Mouse (Mus musculus) urinary bladder, adult 18-20 months (tissue): ENCODE measurements at regions not wholly inside any gene's neighbourhood (a gene's known extent, or its start where the extent isn't known, plus 50 kb on each side); places are given as distances from the start of the nearest gene placed in this dataset.

Experiments
- DNase-seq, 2 experiments: peaks; one replicate each; pipeline ENCODE4 v3.0.0; 2022; ENCODE audit warnings: low spot score in 2 of 2, mixed read lengths in 2 of 2

DNA sequence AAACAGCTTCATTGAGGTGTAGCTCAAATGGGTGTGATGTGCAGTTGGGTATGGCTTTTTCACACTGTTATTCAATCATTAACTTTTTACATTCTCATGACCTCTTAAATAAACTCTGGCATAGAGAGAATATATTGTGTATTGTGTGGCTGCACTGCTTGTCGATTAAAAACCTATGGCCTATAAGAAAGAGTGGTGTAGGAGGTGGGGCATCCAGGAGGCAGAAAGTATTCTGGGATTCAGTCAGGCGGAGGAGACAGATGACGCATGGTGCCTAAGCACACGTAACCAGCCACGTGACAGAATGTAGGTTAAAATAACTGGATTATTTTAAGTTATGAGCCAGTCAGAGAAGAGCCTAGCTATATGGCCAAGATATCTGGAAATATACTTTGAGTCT lies 78.2 kb upstream of the Slc16a7 start:
- no peak for DNase-seq

DNA sequence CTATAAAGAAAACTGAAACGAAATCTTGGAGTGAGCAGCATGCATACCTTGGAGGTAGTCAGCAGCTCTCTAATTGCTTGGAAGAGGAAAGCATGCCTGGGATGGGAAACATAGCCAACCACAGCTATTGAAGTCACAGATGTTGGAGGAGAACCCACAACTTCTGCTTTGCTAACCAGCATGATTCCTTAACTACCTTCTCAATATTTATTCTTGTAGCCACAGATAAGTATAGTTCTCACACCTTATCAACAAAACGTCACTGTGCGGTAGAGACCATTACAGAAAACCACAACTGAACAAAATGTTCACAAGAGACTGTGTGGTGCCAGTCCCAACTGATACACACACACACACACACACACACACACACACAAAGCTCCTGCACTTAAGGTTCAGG lies 99.1 kb upstream of the Slc16a7 start:
- no peak for DNase-seq

DNA sequence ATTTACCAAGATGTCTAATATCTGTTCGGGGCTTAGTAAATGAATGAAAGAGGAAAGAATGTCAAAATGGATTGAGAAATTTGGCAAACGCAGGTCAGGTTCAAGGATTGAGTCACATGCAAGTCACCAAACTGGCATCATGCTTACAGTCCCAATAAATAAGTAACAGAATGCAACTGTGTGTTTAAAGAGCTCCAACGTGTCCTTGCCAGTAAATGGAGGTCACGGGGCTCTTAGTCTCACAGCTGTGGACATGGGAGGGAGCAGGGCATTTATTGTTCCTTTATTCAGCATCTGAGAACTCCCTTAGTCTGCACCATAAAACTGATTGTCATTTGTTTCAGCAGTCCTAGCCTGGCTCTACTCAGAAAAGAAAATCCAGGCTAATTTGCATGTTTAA lies 101.1 kb upstream of the Slc16a7 start:
- DNase-seq = no peak

DNA sequence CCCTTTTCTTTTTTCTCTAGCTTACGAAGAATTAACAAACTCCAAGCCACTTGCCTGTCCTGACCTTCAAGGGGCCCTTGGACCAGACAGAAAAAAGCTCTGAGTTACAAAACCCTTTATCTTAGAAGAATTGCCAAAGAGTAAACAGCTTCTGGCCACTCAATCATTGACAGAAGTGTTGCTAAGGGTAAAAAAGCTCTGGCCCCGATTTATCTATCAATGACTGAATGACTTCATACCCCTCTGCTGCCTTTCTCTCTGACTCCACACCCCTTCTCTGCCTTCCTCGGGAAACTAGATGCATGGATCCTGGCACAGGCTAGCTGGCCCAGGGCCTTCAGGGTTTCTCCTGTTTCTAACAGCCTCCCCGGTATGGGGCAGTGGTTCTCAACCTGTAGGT lies 105.2 kb upstream of the Slc16a7 start:
- DNase-seq = no peak

DNA sequence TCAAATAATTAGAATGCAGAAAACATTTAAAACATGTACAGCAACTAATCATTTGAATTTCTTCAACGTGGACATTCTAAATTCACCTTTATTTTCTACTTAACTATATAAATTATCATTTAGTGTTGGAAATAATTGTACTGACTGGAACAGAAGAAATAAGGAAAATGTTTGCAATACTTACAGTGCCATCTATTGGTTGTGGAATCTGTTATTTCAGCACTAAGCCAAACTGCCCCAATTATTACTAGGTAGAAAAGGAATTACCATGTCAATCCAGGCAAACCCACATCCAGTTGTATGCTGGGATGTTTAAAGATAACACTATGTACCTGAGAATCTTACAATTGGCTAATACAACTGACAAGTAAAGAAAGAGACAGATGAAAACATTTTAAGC lies 109.1 kb upstream of the Slc16a7 start:
- DNase-seq = no peak

DNA sequence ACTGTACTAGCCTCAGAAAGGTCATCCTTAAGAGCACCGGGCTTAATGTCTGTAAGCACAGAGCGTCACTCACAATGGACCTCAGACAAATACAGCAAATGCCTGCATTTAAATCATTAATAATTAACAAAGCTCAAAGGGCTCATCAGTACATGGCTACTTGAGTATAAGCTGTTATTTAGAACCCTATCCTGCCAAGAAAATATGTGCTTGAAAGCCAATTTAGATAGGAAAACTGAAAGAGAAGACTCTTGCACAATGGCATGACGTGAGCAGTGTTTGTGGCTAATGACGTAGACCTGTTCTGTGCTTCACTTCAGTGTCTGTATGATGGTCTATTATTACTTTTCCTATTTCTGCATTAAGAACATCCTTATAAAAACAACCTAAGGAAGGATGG lies 111.1 kb upstream of the Slc16a7 start:
- DNase-seq = no peak

DNA sequence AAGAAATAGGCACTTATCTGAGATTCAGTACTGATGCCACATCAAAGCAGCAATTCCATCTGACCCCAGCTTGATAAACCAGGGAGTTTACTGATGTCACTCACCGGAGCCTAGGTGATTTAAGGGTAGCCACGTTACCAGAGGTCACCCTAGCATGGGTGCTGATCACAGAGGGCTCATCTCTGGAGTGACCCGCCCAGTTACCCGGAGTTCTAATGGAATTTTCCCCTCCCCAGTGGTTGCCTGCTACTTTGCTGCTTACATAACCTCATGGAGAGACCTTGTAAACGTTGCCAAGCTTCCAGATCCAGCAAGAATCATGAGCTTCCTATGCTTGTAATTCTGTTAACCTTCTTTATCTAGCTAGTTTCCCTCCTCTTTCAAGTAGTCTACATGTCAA lies 125.8 kb upstream of the Slc16a7 start:
- DNase-seq = no peak

DNA sequence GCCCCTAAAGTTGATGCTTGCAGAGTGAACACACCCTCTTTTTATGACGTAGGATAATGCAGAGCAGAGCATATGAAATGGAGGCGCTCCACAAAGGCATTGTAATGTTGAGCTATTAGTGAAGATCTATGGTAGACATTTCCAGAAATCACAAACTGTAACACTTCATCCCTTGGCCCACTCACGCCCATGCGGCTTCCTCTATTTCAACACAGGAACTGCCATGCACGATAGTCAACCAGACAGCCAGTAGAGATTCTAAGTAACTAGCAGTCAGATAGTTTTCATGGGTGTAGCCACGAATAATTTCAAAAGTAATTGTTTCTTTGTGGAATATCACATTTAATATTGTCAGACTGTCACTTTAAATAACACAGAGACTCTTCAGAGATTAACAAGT lies 141.6 kb upstream of the Slc16a7 start:
- no peak for DNase-seq

DNA sequence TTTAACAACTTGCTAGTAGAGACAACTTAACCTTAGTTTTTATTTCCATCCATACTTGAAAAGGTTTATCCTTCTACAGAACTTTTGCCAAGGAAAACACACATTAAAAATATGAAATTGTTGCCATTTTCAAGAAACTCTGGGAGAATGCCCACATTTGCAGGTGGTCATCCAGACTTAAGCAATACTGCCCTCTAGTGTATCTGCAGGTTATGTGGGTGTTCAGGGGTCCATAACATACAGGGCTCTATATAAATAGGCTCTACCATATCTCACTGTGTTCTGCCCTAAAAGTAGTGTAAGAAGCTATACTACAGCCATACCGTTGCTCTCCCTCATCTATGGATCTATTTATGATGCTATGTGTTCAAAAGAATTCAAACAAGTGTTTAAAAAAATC lies 149.1 kb upstream of the Slc16a7 start:
- no peak for DNase-seq

DNA sequence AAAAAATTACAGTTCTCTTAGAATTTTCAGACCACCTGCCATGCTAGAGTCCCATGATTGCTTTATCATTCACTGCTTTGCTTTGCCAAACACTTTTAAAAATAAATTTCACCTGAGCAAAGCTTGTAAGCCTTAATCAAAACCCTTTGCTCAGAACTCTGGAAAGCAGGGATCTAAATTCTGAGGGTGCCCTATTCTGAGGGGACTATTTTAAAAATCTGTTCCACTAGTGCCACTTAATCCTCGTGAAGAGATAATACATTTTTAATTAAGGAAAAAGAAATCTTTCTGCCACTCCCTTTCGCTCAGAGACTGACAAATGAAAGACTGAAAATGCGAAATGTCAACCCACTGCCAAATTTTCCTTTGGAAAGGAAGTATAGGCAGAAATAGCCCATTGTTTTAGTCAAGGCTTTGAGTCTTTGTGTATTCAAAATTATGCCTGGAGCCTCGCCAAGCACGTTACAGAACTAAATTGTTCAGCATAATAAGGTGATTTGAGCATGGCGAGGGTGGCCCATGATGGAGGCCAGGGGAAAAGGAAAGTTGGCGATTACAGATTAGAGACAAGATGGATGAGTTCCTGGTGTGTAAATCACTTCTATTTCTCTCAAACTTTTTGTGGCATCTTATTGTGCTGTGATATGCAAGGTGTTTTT lies 197.4 kb upstream of the Slc16a7 start:
- no peak for DNase-seq

DNA sequence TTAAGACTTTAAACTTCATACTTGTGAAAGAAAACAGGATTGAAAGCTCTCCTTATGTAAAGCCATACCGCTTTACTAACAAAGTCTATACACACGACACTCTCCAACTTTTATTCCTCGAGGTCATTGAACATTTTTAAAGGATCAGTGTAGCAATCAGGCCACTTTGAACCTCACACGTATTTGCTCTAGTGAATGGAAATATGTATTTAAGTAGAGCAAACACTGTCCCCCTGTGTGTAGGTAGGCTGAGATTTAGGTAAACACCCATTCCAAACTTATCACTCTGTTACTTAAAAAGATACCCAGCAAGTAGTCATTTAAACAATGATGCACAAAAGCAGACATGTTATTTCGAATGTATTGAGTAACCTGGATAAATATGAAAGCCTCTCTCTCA lies 203.7 kb upstream of the Slc16a7 start:
- no peak for DNase-seq

DNA sequence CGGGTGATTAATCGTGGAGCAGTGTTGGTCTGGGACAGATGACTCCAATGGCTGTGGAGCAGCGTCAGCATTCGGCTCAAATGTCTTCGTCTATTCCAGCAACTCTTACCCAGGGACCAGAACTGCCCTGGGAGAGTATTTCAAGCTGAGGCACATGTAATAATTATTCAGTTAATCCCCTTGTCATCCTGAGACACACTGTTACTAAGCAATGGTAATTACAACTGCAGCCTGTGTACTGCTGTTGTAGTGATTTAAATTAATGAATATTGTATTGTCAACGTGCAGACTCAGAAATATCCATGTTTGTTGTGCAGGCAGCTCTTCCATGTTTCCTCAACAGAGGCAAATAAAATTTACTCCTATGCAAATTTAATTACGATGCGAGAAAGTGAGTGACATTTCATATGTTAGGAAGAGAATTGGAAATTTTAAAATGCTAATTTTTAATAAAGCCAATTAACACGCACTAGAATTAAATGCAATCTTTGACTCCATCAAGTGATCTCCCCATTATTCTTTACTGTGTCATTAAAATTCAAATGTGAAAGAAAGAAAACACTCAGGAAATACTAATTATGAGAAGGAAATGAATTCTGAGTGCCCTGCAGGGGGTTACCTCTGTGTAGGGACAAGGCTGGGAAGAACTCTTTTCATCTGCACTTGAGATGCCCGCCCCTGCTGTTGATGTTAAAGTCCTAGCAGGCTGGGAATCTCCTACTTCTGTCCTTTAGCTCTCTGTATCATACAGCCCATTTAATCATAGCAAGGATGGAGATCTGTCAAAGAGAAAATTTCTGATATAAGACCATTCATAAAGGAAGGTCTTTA lies 218.7 kb upstream of the Slc16a7 start:
- DNase-seq = no peak

DNA sequence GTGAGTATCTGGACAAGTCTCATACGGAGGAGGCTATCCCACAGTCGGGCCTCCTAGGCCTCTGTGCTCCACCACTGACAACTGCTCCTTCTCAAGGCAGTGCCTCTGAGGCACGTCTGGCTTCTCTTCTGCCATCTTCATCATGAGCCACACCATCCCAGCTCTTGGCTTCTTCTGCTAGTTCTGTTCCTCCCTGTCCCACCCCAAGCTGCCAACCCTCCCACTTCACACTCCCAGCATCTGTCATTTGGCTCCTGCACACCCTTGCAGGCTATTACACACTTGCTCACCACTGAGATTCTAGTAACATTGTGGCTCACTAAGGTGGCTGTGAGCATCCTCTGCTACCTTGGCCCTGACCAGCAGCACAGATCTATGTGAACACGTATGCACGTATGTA lies 221.1 kb upstream of the Slc16a7 start:
- no peak for DNase-seq

DNA sequence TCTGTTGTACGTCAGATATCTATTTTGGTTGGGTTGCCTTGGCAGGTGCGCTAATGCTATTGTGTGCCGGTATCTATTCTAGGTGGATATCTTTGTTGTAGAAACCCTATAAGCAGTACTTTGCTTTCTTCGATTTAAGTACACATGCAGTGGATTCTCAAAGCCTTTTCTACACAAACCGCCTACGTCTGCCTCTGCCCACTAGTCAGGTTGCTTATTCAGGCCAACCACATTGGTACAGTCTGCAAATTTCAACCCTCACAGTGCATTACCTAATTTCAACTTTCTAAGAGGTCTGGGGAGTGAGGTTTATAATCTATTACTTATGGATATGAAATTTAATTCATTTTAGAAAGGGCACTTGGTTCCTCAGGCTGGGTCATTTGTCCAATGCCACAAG lies 223.5 kb upstream of the Slc16a7 start:
- no peak for DNase-seq

DNA sequence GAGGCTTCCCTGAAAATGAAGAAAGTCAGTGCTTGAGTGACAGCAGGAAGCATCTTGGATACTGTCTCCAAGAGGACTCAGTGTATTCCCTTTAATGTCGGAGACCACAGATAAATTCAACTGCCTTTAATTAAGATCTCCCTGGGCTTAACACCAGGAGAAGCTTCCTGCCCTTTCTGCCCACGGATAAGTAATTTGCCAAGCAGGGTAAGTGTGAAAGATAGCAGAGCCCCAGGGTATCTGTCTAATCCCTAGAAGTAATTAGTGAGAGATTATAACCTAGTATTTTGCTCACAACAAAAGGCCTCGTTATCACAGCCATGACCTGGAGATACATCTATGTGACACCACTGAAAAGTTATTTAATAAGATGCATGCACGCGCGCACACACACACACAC lies 232.1 kb upstream of the Slc16a7 start:
- no peak for DNase-seq

DNA sequence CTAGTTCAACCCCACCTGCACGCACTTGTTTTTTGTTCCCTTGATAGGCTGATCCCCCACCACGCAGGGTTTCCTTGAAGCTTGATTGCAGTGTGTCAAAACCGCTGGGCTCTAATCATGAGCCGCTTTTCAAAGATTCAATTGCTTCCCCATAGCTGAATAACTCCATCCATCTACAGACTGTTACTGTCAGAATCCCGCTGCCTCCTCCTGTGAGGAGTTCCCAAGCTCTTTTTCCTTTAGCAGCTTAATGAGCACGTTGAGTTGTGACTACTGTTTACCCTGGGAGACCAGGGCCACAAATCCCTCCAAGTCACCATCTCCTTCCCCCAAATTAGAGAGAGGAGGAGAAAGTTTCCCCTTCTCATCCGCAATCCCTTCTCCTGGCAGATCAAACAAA lies 234.6 kb upstream of the Slc16a7 start:
- no peak for DNase-seq

DNA sequence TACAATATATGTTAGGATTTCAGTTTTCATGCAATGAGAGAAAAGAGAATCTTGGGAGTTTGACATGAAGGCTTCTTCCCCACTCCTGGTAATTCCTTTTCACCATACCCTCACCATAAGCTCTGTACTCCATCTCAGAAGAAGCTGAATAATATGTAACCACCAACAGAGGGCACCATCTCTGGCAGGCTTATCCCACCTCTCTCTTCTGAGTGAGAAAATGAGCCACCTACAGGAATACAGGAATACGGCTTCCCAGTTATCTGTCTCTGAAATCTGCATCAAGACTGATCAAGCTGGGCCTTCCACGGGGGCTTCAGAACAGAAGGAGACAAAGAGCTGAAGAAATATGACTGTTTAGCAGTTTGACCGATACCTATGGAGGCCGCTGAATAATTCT lies 278.6 kb upstream of the Slc16a7 start:
- no peak for DNase-seq

DNA sequence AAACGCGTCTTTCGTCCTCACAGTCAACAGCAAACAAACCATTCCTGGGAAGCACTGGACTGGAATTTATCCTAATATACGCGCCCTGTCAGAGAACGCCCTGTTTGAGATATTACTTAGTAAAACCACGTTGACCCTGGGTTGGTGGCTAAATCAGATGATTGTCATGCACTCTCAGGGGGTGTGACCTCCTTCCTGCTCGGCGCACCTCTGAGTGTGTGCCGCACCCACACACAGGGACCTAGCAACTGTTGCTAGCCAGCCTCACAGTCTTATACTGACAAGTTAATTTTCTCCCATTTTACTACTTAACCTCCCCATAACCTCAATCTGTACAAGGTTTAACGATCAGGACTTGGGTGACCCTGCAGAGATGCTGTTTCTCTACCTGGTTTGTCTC lies 284.4 kb upstream of the Slc16a7 start:
- no peak for DNase-seq

DNA sequence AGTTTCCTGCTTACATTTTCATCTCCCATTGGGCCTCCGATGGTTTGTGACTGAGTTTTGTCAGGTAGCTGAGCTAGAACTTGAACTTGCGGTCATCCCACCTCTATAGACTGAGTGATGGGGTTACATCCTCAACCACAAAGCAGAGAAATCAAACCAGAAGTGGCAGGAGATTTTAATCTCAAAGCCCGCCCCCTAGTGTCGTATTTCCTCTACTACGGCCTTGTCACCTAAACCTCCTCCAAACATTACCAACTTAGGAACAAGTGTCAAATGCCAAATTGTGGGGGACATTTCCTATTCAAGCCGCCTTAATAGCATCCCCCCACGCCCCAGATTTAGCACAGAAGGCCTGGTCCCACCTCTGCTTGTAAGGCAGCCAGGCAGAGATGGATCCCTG lies 286.3 kb upstream of the Lrig3 start:
- DNase-seq = no peak

DNA sequence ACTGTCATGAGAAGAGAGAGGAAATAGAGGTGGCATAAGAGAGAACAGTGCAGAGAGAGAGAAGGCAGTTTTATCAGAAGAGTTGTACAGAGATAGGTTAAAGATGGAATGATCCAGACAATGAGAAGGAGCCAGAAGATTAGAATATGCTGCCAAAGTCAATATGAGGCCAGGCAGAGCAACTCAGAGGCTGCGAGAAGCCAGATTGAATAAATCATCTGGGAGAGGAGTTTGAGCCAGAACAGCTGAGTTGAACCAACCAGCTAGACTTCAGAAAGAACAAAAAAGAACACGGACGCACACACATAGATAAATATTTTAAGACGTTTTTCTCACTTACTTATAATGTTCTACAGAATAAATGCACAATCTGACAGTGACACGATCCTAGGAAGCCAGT lies 280.8 kb upstream of the Lrig3 start:
- no peak for DNase-seq

DNA sequence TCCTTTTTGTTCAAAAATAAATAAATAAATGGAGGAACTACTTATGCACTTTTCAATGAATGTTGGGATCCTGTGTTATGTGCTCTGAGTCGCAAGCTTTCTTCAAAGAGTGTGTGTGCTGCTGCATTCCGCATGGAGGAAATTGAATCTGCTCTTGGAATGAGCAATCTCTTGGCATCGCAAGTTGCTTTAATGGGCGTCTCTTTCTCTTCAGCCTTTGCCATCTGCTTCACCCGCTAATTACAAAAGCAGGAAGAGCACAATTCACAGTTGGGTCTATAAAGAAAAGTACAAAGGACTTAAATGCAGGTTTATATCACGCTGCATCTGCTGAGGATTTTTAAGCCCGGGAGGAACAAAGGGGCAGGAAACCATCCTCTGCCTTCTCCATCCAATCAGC lies 272.5 kb upstream of the Lrig3 start:
- no peak for DNase-seq

DNA sequence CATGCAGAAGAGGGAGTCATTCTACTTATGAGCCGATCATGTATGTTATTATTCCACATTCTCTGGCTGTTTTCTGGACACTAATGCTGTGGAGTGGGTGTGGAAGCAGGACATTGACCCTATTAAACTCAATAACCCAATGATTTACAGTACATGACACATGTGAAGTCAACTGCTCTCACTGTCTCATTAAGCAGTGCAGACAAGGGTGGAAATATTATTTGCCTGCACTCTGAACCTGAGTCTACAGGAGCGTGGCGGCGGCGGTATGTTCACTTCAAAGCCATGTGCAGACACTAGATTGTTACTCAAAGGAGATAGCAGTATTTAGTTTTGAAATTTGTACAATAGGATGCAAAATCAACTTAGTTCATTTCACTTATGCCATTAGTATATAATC lies 269.8 kb upstream of the Lrig3 start:
- no peak for DNase-seq

DNA sequence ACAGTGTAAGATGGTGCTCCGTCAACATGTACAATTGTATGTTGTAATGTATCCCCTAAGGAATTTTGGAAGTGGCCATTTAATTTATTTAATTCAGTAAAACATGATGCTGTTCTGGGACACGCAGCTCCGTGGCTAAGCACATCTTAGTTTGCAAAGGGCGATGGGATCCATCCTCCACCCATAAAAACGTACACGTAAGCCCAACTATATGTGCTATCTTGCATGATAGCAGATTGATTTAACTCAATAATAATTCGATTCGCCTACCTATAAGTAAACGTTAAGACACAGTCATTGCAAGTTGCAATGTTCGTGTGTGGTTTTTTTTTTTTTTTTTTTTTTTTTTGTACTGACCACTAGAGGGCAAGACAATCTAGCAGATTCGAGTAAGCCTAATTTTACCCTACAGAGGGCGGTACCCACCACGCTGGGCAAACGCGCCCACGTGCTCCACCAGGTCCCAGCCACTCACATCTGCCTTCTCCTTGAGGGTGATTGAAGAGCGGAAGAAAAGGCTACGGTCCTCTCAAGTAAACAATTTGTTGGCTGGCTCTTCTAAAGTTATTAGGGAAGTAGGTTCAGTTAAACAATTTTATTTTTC lies 240.8 kb upstream of the Lrig3 start:
- peak; percentile 22 to 27 for DNase-seq
